ENCODE assay signal across 9 mouse cellular contexts in the genomic region with DNA sequence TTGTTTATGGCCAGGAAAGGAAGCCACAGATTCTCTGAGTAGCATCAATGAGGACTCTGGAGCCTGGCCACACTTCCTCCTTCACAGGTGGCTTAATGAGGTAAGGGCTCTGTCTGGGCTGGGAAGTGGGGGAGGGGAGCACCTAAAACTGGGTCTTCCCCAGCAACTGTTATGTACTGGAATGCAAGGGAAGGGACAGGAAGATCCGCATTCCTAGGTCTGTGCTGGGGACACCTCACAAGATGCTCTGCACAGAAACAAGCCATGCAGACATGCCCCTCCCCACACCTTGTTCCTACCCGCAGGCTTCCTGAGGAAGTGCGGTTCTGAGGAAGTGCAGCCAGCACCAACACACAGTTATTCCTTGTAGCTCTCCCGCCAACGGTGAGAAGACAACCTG. TPM values are rescaled to one million over a fixed set of nuclear protein-coding genes. Genes with fewer than 3 reads are reported as not detected.
DNase-seq lines count a peak whose midpoint lies in the region; ATAC-seq and TF ChIP-seq lines count a peak whose summit lies in the region.
"Had no signal": no experiment of that assay in that cellular context is flagged by ENCODE, and none has a peak within 500 bp of the region (broad histone marks: within the 10 kb centered on the region; RNA-seq: fewer than 3 reads in every experiment).

No protein-coding gene starts in this region.

- no peak overlapping the region for H3K27ac ChIP-seq in heart, postnatal 0 days (ENCODE audit: low read depth)
- no peak overlapping the region; the same call in 1 of the 2 replicates for H3K27ac ChIP-seq in heart, embryonic 11.5 days (ENCODE audit: low read depth, low read length)
- no peak overlapping the region for H3K27ac ChIP-seq in stomach, embryonic 16.5 days (ENCODE audit: low read length)
- no peak overlapping the region for H3K27ac ChIP-seq in stomach, postnatal 0 days (replicated peaks)
- H3K27ac ChIP-seq: forebrain, embryonic 13.5 days had no signal

- H3K4me1 ChIP-seq in heart, postnatal 0 days (ENCODE audit: control insufficient read depth, insufficient read depth), result peaks cover 53% of the 10 kb centered on the region
- H3K4me1 ChIP-seq in heart, embryonic 11.5 days (ENCODE audit: control insufficient read depth, insufficient read depth, low read length), result peaks cover 77% of the 10 kb centered on the region
- H3K4me1 ChIP-seq in stomach, embryonic 16.5 days (ENCODE audit: control insufficient read depth, insufficient read depth, low read length), result peaks cover 7% of the 10 kb centered on the region
- H3K4me1 ChIP-seq in stomach, postnatal 0 days (replicated peaks; ENCODE audit: control insufficient read depth, insufficient read depth), result 0 out of 2 replicates have a peak, but pooled peaks cover 3% of the 10 kb centered on the region

- no peak for TF ChIP-seq CTCF in heart, postnatal 0 days (IDR thresholded peaks at IDR 0.05; ENCODE audit: low read depth)
- no peak for TF ChIP-seq CTCF in stomach, postnatal 0 days (IDR thresholded peaks at IDR 0.05; ENCODE audit: low read depth)

- no peak overlapping the region for H3K4me3 ChIP-seq in heart, postnatal 0 days (ENCODE audit: low read depth, low read length)
- H3K4me3 ChIP-seq in heart, embryonic 11.5 days (ENCODE audit: low read depth, low read length), result no peak overlapping the region
- no peak overlapping the region for H3K4me3 ChIP-seq in stomach, embryonic 16.5 days (replicated peaks; ENCODE audit: low read length)
- H3K4me3 ChIP-seq in stomach, postnatal 0 days (ENCODE audit: low read depth, low read length), result no peak overlapping the region
- H3K4me3 ChIP-seq: forebrain, embryonic 13.5 days had no signal

- H3K4me2 ChIP-seq in heart, postnatal 0 days (ENCODE audit: low read depth, low read length), result no peak overlapping the region
- H3K4me2 ChIP-seq in heart, embryonic 11.5 days, result no peak overlapping the region
- H3K4me2 ChIP-seq in stomach, embryonic 16.5 days (ENCODE audit: low read depth, low read length), result no peak overlapping the region
- no peak overlapping the region for H3K4me2 ChIP-seq in stomach, postnatal 0 days (replicated peaks; ENCODE audit: low read depth)
- H3K4me2 ChIP-seq: forebrain, embryonic 13.5 days had no signal

- WGBS in heart, postnatal 0 days, result 43% methylated on average over 5 of the region's 5 CpGs
- 26% methylated on average over 5 of the region's 5 CpGs for WGBS in heart, embryonic 11.5 days (ENCODE audit: insufficient replicate concordance)
- 40% methylated on average over 5 of the region's 5 CpGs for WGBS in stomach, embryonic 16.5 days
- WGBS in stomach, postnatal 0 days, result 47% methylated on average over 5 of the region's 5 CpGs

- no peak for DNase-seq in heart, postnatal 0 days (ENCODE audit: low spot score)
- DNase-seq in stomach, postnatal 0 days (ENCODE audit: low spot score), result no peak
- DNase-seq in induced T-regulatory cell, adult 2 months (ENCODE audit: low read depth), result peak; percentile 34
- peak; percentile 45 for DNase-seq in thymus, postnatal 4 days
- no peak for DNase-seq in natural killer cell, adult 2 months (ENCODE audit: low spot score in 2 of 2)
- no peak for DNase-seq in right cerebral cortex, adult 18-20 months

- TF ChIP-seq EP300 in heart, postnatal 0 days (IDR thresholded peaks at IDR 0.05; ENCODE audit: low read depth), result no peak
- no peak for TF ChIP-seq EP300 in stomach, postnatal 0 days (optimal IDR thresholded peaks at IDR 0.05)

- H3K27me3 ChIP-seq in heart, postnatal 0 days (ENCODE audit: control insufficient read depth, insufficient read depth, low read length), result no peaks in the 10 kb centered on the region
- H3K27me3 ChIP-seq in heart, embryonic 11.5 days (ENCODE audit: control insufficient read depth, insufficient read depth, low read length), result no peaks in the 10 kb centered on the region
- H3K27me3 ChIP-seq in stomach, embryonic 16.5 days (ENCODE audit: control insufficient read depth, insufficient read depth, low read length), result no peaks in the 10 kb centered on the region
- no peaks in the 10 kb centered on the region for H3K27me3 ChIP-seq in stomach, postnatal 0 days (ENCODE audit: control insufficient read depth, insufficient read depth, low read length)
- H3K27me3 ChIP-seq: forebrain, embryonic 13.5 days had no signal

- ATAC-seq in heart, postnatal 0 days (ENCODE audit: insufficient read depth, low read depth), result 0 out of 2 replicates have a peak, but pooled peaks have one; percentile 22
- no peak for ATAC-seq in heart, embryonic 11.5 days (replicated peaks; ENCODE audit: insufficient number of reproducible peaks, low FRiP score, low TSS enrichment)
- ATAC-seq in stomach, embryonic 16.5 days (ENCODE audit: insufficient read depth, low FRiP score), result peak; percentile 34; the same call in 1 of the 2 replicates
- no peak for ATAC-seq in stomach, postnatal 0 days (ENCODE audit: low FRiP score, low TSS enrichment)
- ATAC-seq: forebrain, embryonic 13.5 days had no signal

- H3K9me3 ChIP-seq in heart, postnatal 0 days (replicated peaks; ENCODE audit: control insufficient read depth, low read length), result no peaks in the 10 kb centered on the region
- H3K9me3 ChIP-seq in heart, embryonic 11.5 days (replicated peaks; ENCODE audit: control insufficient read depth, low read length), result no peaks in the 10 kb centered on the region
- H3K9me3 ChIP-seq in stomach, embryonic 16.5 days (replicated peaks; ENCODE audit: control insufficient read depth, low read length), result no peaks in the 10 kb centered on the region
- no peaks in the 10 kb centered on the region for H3K9me3 ChIP-seq in stomach, postnatal 0 days (ENCODE audit: control insufficient read depth, low read length)
- H3K9me3 ChIP-seq: forebrain, embryonic 13.5 days had no signal

- no peak overlapping the region for H3K9ac ChIP-seq in heart, postnatal 0 days (replicated peaks; ENCODE audit: low read depth, low read length)
- no peak overlapping the region for H3K9ac ChIP-seq in heart, embryonic 11.5 days (ENCODE audit: low read depth, low read length)
- H3K9ac ChIP-seq in stomach, embryonic 16.5 days (ENCODE audit: low read length), result no peak overlapping the region
- H3K9ac ChIP-seq in stomach, postnatal 0 days (ENCODE audit: low read length), result no peak overlapping the region
- H3K9ac ChIP-seq: forebrain, embryonic 13.5 days had no signal

- no peaks in the 10 kb centered on the region for H3K36me3 ChIP-seq in heart, postnatal 0 days (replicated peaks; ENCODE audit: control insufficient read depth, insufficient read depth, low read length)
- H3K36me3 ChIP-seq in heart, embryonic 11.5 days (ENCODE audit: control insufficient read depth, insufficient read depth, low read length), result no peaks in the 10 kb centered on the region
- H3K36me3 ChIP-seq in stomach, embryonic 16.5 days (ENCODE audit: control insufficient read depth, insufficient read depth, low read length), result no peaks in the 10 kb centered on the region
- H3K36me3 ChIP-seq in stomach, postnatal 0 days (ENCODE audit: control insufficient read depth, insufficient read depth, low read length), result no peaks in the 10 kb centered on the region

RNA-seq across cellular contexts. Expression of a gene that starts 46.4 kb away (rescaled TPM):
- total RNA-seq in heart, postnatal 0 days (2014; rRNA removed; ENCODE audit: low replicate concordance), result 65.8 and 66.1 TPM in 2 replicates
- 12.3 and 13.6 TPM in 2 replicates for polyA plus RNA-seq in heart, postnatal 0 days (2015; fragmentation: Nextera tagmentation; extraction: Ambion mirVana)
- polyA plus RNA-seq in heart, embryonic 11.5 days (2014; fragmentation: Nextera tagmentation; extraction: Ambion mirVana), result 16.8 and 19.4 TPM in 2 replicates
- 8.6 and 9.3 TPM in 2 replicates for polyA plus RNA-seq in stomach, embryonic 16.5 days (2015; fragmentation: Nextera tagmentation; extraction: Ambion mirVana)
- polyA plus RNA-seq in stomach, postnatal 0 days (2015; fragmentation: Nextera tagmentation; extraction: Ambion mirVana), result 3.1 and 3.6 TPM in 2 replicates

Comparison
In these comparisons a context has a peak if more than half of its experiments do, and no peak if none do; other contexts are left out.
1. ATAC-seq: peak in heart, postnatal 0 days (single experiment) and stomach, embryonic 16.5 days (single experiment); none in heart, embryonic 11.5 days (single experiment) and stomach, postnatal 0 days (single experiment).
2. DNase-seq: peak in induced T-regulatory cell, adult 2 months (single experiment) and thymus, postnatal 4 days (single experiment); none in heart, postnatal 0 days (single experiment), stomach, postnatal 0 days (single experiment), natural killer cell, adult 2 months (0 of 2) and right cerebral cortex, adult 18-20 months (single experiment).